Mouse (Mus musculus): Measurements from ENCODE around the gene Tmem178. TPM values are rescaled to one million over a fixed set of nuclear protein-coding genes. Genes with fewer than 3 reads are reported as not detected.
A peak's percentile ranks its signal among the peaks of the same experiment; 100 is the strongest.
"Not testable (repeated sequence)": the region's sequence is repeated elsewhere in the genome, so short reads cannot be mapped to it uniquely, and the experiment has no call there.

Gene Tmem178
- total RNA-seq, 2 experiments from 2014 or later, result 103 to 106 TPM

- DNase-seq (ENCODE audit: low spot score in 2 of 2), result no peak
These were observed 450 bp upstream of the Tmem178 start for GRCm38 (mm10) chr17:80943835-80944529.

- not testable (repeated sequence) for DNase-seq (ENCODE audit: low spot score in 2 of 2)
These were observed 1.1 kb downstream of the Tmem178 start for GRCm38 (mm10) chr17:80945510-80945909.

- no peak for DNase-seq (ENCODE audit: low spot score in 2 of 2)
These were observed 1.9 kb downstream of the Tmem178 start for GRCm38 (mm10) chr17:80946091-80946885.

GRCm38 (mm10) chr17:80947075-80947960, 2.9 kb downstream of the Tmem178 start:
- no peak for DNase-seq (ENCODE audit: low spot score in 2 of 2)

GRCm38 (mm10) chr17:80949382-80949781, 5.0 kb downstream of the Tmem178 start:
- no peak for DNase-seq (ENCODE audit: low spot score in 2 of 2)

- DNase-seq (ENCODE audit: low spot score in 2 of 2), result no peak
These were observed 5.5 kb downstream of the Tmem178 start for GRCm38 (mm10) chr17:80949895-80950294.

DNA sequence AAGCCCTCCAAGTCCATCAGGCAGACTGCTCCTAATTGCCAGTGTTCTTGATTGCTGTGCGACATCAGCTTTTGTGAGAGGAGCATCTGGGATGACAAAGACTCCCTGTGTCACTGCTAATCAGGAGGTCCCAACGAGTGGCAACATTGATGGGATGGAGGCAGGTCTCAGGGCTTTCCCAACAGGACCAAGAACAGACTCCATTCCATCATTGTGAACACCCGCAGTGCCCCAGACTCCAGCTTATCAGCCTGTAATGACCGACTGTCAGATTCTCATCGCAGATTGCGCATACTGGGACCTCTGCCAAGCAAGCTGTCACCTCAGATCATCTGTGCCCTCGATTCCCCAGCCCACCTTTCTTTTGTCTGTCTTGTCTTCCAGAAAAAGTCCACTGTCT, 7.9 kb downstream of the Tmem178 start:
- DNase-seq (ENCODE audit: low spot score in 2 of 2), result peak; percentile 58 to 86

DNA sequence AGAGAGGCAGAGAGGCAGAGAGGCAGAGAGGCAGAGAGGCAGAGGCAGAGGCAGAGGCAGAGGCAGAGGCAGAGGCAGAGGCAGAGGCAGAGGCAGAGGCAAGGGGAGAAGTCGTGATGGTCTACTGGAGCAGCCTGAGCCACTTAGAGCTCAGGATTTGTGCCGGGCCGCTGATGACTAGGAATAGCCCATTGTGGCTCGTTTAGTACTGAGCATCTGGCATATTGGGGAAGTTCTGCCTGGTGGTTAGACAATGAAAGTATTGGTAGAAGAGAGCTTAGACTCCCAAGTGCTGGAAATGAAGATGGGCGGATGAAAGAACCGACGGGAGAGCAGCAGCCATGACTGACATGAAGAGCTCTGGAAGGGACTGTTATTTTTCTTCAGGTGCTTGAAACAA, 11.0 kb downstream of the Tmem178 start:
- DNase-seq (ENCODE audit: low spot score in 2 of 2), result no peak

DNA sequence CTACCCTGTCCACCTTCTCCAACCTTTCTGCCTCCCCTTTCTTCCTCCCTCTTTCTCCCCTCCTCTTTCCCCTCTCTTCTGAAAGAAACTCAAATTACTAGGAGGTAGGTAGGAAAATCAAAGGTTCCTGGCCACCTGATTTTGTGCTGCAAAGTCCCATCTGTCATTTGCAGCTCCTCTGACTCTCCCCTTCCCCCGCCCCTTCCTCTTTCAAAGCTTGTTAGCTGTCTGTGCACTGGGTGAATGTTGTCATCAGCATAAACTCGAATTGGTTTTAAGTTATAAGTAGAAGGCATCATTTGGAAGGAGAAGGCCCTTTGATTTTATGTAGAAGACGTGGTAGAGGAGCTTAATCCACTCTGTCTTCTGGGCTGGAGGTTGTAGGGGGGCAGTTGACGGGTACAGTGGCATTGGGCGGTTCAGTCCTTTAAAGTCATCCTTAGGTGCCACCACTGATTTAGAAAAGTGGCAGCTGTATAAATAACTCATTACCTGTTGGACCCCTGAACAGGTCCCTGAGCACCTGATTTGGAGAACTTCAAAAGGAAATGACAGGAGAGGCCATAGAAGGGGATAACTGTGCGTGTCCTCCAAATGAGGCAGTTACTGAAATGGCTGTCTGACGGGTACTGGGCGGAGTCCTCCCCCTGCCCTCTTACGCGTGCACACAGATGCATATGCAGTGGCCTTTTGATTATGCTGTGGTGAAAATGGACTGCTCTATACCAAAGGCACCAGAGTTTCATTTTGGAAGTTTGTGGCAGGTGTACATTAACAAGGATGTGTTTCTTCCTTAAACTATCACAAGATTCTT, 11.8 kb downstream of the Tmem178 start:
- no peak for DNase-seq (ENCODE audit: low spot score in 2 of 2)

DNA sequence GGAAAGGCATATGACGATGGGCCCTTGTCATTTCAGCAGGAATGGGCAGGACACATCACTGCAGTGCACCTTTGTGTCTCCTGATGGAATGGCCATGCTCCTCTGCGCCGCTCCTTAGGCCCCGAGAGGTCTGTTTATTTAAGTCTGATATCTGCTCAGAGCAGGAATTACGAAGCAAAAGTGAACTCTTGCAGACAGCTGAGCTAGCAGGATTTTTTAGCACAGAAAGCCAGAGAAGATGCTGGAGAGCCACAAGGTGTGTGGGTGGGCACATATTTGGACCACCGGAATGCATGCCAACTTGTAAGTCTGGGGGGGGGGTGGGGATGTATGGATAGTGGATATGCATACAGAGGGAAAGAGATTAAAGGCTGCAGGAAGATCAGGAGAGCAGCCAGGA, 13.9 kb downstream of the Tmem178 start:
- peak in 1 of 2 experiments; percentile 72 for DNase-seq (ENCODE audit: low spot score in 2 of 2)

GRCm38 (mm10) chr17:80959840-80960239, 15.4 kb downstream of the Tmem178 start:
- DNase-seq (ENCODE audit: low spot score in 2 of 2), result no peak

GRCm38 (mm10) chr17:80967475-80967874, 23.0 kb downstream of the Tmem178 start:
- DNase-seq (ENCODE audit: low spot score in 2 of 2), result no peak

DNA sequence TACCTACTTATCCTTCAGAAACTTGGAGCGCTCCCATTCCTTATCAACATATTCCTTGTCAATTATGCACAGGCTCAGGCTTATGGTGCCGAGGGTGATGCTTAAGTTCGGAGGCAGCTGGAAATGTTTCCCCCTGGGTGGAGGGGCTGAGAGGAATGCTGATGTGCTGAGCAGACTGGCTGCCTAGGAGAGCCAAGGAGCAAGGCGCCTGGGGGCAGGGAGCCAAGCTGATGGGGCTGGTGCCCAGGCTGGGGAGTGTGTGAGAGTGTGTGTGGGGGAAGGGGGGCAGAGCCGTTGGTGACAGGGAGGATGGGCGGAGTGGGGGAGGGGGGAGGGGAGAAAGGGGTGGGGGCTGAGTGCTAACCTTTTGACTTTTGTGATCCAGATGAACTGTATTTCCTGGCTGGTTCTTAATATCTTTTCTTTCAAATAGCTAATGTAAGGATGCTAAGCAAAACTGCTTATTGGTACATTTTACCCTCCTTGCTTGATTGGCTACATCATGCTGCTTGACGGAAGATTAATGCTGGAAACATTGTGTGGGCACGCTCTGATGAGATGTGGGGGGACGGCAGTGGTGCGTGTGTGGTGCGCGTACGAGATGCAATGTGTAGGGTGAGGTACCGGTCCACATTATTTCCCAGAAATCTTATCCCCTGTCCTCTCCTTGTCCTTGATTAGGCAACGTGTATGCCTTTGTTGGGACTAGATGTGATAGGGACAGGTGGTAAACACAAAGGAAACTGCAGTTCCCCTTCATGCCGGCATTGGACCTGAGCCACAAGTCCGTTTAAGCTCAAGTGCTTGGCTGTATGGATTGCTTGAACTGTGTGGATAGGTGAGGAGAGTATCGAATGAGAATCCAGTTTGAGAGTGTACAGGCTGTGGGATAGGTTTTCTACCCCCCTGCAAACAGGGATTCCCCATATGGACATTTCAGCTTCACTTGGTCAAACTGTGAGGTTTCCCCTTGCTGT, 25.5 kb downstream of the Tmem178 start:
- DNase-seq (ENCODE audit: low spot score in 2 of 2), result peak in 1 of 2 experiments; percentile 56

DNA sequence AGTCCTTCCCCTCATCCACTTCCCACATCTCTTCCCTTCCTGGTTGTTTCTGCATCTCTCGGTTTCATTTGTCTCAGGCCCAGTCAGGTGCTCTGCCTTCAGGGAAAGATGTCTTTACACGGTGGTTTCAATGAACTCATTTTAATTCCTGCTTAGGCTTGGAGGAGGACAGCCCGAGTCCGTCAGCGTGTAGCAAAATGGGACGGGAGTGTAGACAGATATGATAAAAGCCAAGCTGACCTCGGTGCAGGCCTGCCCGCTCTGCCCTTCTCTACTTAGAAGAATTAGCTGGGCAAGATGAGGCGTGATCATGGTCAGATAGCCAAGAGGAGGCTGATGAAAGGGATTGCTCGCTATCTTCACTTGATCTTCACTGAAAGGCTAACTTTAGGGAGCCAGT, 26.3 kb downstream of the Tmem178 start:
- DNase-seq (ENCODE audit: low spot score in 2 of 2), result no peak

- DNase-seq (ENCODE audit: low spot score in 2 of 2), result no peak
These were observed 28.5 kb downstream of the Tmem178 start for GRCm38 (mm10) chr17:80972891-80973290.

DNA sequence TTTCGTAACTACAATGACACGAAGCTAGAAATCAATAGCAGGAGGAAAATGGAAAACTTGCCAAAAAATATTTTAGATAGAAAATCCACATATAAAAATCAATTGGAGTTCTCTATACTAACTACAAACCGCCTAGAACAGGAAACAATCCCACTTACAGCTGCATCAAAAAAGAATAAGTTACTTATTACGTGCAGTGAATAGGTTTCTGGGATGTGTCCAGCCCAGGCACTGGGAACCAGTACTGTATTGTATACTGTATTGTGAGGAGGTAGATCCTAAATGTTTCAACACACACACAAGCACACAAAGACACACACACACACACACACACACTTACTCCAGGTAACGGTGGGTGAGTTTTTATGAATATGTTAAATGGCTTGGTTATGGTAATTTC, 32.8 kb downstream of the Tmem178 start:
- DNase-seq (ENCODE audit: low spot score in 2 of 2), result no peak

- no peak for DNase-seq (ENCODE audit: low spot score in 2 of 2)
These were observed 35.7 kb downstream of the Tmem178 start for GRCm38 (mm10) chr17:80980096-80980495.

DNA sequence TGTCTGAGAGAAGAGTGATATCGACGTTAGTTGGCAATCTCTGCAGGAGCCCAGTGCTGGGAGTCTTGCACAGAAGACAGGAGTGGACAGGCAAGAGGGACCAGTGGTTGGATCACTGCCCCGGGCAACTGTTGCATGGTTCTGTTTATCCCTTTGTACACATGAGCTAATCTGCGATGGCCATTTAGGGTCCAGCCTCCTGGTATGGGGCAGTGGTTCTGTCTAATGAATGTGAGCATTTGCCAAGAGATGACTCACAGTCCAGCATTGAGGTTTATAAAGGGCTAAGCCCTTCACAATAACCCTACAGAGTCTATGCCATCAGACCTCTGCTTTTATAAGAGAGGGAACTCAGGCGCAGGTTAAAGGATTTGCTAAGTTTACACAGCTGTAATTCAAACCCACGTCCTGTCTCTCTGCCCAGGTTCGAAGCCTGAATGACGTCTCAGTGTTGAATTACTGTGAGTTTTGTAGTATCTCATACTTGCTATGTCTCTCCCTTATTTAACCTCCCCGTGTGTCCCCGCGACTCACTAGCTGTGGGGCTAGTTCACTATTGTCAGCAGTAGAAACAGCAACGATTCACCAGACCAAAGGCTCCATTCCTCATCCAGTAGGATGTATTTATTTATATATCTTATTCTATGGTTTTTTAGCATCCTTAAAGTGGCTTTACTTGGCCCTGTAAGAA, 37.4 kb downstream of the Tmem178 start:
- DNase-seq (ENCODE audit: low spot score in 2 of 2), result peak in 1 of 2 experiments; percentile 38

DNA sequence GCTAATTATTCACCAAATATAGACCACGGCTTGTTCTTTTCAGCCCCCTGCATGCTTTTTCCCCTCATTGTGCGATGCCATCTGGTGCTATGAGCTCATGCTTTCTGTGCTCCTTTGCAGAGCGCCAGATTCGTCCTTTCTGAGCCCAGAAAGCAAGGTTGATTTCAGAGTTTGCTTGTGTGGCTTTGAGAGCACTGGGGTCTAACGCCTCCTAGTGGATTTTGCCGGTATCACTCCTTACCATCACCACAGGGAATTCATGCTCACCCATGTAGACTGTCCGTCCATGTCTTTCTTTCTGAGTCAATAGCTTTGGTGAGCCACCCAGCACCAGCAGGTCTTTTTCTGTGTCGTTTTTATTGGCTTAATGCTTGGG, 38.0 kb downstream of the Tmem178 start:
- DNase-seq (ENCODE audit: low spot score in 2 of 2), result peak; percentile 91 to 97
